Mouse (Mus musculus) fat pad, adult 2 months (tissue): ENCODE results near the gene Bhlhe40.

Experiments used
- DNase-seq: peaks from one replicate; pipeline ENCODE4 v3.0.0-alpha.2; 2011; ENCODE audit warnings: low read depth, low spot score; ENCODE audit errors: extremely low read depth

Gene Bhlhe40

DNA sequence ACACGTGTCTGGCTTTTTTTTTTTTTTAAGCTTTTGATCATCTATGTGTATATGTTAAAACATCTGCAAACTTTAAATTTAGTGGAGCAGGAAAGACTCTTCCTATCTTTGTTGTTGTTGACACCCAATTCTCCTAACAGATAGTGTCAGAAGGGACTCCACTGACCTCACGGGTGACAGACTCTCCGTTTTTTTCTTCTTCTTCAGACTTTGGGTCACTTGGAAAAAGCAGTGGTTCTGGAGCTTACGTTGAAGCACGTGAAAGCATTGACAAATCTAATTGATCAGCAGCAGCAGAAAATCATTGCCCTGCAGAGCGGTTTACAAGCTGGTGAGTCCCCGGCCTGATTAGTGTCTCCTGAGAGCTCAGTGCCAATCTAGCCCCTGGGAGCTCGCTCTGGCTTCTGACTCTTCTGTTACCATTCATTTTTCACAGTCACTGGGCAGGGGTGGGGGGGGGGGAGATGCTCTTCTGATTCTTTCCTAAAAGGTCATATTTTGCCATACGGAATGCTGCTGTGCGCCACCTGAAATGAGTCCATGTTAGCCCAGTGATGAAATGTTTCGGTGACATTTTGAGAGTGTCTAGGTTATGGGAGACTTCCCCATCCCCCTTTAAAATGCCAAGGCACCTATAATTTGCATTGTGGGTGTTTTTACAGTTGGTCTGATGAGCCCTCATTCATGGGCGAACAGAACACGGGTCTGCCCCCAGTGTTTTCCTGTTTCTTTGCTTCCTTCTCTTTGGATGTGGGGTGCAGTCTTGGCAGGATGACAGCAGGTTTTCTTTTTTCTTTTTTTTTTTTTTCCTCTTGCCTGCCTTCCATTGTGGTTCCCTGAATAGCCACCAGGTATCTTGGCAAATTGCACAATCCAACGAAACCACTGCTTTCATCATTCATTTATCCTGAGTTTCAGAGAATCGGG lies 2.1 kb downstream of the Bhlhe40 start:
- DNase-seq, result no peak

DNA sequence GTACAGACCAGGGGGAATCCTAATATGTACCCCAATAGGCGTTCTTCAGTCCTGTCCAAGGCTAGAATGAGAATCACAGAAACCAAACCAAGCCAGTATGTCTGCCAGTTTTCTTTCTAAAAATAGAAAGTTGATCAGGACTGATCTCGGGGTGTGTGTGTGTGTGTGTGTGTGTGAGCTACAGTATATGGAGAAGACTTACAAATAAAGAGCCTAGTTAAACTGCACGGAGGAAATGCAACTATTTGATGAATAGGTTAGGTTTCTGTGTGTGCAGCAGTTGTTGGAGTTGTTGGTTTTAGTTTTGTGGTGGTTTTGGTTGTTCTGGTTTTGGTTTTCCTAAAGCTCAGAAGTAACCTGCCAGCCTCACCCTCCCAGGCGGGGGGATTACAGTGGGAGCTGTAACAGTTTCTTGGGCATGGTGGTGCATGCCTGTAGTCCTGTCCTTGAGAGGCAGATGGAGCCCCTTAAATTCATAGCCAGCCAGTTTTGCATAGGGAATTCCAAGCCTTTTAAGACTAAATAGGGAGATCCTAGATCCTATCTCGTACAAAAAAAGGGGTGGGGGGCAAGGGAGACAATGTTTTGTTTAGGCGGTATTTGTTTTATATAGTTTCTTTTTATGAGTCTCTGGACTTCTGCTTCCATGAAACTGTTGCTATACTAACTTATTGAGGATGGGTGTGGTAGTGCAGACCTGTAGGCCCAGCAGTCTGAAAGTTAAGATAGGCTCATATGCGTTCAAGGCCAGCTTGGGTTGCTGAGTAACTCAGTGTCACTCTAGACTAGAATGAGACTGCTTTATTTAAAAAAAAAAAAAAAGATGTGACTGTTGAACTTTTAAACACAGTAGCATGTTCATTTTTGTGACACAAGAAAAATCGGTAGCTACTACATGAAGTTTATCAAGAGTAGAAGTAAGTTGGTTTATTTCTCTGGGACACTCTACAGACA lies 3.1 kb downstream of the Bhlhe40 start:
- DNase-seq, result no peak

DNA sequence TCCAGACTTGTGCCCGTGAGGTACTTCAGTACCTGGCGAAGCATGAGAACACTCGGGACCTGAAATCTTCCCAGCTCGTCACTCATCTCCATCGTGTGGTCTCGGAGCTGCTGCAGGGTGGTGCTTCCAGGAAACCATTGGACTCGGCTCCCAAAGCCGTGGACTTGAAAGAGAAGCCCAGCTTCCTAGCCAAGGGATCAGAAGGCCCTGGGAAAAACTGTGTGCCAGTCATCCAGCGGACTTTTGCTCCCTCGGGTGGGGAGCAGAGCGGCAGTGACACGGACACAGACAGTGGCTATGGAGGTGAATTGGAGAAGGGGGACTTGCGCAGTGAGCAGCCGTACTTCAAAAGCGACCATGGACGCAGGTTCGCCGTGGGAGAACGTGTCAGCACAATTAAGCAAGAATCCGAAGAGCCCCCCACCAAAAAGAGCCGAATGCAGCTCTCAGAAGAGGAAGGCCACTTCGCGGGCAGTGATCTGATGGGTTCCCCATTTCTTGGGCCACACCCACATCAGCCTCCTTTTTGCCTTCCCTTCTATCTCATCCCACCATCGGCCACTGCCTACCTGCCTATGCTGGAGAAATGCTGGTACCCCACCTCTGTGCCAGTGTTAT lies 4.2 kb downstream of the Bhlhe40 start:
- DNase-seq, result no peak

DNA sequence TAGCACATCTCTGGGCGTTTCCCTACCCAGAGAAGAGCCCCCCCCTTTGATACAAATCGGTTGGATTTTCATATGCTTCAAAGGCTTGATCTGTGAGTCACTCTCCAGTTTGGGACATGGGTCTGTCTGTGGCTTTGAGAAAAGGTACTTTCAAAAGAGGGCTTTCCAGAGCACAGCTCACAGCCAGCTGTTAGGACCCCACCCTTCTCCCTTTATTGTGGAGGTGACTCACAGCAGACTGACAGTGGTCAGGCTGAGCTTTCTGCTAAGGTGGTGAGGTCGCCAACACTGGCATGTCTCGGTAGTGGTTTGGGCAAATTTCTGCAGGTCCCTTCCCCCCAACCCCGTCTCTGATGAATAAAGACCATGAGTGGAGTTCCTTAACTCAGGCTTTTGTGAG lies 5.2 kb downstream of the Bhlhe40 start:
- DNase-seq, result no peak

DNA sequence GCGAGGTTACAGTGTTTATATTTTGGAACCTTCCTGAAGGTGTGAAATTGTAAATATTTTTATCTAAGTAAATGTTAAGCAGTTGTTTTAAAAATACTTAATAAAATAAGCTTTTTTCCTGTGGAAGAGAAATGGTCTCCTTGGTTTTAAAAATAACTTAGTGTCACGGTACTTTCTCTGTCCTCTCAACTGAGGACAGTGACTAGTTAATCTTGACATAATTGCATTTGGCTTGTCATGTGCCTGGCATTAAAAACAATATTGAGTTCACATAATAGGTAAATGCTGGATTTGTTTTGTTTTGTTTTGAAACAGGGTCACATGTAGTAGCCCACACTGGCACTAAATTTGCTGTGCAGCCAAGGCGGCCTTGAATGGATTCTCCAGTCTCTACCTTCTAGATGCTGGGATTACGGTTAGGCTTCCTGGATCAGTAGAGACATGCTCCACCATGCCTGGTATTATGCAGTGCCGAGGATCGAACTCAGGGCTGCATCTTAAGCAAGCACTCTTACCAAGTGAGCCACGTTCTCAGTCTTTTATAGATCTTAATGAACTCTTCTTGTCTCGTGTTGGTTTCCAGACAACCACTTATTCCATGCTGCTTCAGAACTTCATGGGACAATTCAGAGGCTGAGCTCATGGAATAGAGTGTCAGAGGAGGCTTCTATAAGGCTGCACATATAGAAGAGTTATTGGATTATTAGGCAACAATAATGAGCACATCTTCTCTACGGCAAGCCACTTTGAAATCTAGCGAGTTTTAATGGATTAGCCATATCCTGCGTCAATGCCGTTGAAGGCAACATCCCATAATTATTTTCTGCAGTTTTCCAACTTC lies 6.4 kb downstream of the Bhlhe40 start:
- DNase-seq, result no peak

DNA sequence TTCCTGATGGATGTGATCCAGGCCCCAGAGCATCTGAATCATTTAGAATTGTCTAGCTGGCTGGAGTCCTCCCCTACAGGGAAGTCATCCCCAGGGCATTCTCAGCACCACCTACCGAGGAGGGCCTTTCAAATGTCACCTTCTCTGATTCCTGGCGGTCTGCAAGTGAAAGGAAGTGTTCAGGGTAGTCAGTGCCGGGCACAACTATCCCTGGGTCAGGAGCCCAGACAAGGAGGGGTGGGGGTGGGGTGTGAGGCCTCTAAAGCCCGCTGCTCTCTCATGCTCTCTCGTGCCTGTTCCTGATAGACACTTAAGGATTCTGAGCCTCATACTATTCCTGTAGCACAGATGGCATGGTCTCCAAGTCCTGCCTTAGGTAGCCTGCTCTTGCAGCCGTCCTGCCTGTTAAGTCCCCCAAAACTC lies 7.2 kb downstream of the Bhlhe40 start:
- no peak for DNase-seq

DNA sequence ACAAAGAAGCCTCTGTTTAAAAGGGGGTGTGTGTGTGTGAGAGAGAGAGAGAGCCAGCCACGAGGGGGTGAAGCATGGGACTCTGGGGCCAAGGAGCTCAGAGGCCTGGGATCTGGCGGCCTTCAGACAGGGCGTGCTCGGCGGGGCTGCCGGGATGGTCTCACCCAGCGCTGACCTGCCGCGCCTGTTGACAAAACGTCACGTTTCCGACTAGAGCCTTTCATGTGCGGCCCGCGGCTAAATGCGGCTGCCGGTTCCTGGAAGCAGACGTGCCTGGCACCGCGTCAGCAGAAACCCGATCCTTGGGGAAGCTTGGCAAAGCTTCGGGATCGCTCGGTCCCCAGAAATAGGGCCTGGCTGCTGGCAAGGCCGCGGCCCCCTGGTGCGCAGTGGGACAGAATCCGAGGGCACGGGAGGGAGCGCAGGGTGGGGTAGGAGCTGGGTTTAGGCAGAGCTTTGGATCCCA lies 7.9 kb downstream of the Bhlhe40 start:
- no peak for DNase-seq

DNA sequence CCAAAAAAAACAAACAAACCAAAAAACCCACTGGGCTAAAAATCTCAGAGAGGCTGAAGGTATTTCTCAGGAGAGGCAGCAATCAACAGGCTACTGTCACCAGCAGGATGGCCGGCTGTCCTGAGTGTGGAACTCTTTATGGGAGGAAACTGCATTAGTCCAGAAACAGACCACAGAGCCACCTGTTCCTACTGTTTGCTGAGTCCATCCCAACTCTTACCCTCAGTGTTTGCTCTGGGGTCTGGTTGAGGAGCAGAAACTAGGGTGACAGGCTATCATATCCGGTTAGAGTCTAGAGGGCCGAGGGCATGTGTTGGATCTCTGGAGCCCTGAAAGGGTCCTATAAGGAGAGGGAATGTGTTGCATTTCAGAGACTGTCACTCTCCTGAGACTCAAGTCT lies 9.8 kb downstream of the Bhlhe40 start:
- DNase-seq, result no peak

DNA sequence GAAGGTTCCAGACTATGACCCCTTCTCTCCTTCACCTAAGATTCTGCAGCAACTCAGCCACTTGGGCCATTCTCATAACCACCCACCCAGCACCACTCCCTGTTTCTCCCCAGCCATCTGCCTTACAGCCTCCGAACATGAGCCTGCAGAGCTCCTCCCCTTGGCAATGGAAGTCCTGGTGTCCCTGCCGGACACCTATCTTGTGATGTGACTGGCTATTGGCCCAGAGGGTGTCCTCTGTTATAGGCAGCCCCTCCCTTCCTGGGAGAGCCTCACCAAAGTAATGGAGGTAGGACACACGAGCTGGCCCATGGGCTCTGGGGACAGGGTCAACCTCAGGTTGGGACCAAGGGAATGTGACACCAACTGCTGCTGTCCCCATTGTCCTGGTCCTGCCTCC lies 10.4 kb downstream of the Bhlhe40 start:
- DNase-seq, result no peak

DNA sequence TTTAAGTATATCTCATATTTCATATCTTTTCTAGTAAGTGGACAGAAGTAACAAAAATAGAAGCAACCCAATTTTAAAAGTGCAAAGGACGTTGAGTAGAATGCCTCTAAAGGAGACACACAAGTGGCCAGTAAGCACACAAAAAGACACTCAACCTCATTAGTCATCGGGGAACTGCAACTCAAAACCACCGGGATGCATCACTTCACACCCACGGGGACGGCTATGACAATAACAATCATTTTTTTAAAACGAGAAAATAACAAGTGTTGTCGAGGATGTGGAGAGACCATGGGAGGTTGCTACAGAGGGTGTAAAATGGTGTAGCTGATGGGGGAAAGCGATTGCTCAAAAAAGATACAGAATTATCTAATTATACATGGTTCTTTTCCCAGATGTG lies 11.7 kb downstream of the Bhlhe40 start:
- DNase-seq, result no peak

DNA sequence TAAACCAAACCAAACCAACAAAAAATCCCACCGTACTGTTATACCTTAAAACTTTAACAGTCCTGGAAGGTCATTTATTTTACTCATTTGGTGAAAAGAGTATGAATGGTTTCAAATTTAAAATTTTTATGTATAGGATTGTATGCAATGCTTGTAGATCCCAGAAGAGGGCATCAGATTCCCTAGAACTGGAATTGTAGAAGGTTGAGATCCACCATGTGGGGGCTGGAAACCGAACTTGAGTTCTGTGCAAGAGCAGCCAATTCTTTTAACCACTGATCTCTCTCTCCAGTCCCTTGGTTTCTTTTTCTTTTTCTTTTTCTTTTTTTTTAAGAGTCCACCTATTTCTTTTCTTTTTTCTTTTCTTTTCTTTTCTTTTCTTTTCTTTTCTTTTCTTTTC lies 13.8 kb downstream of the Bhlhe40 start:
- DNase-seq, result no peak

DNA sequence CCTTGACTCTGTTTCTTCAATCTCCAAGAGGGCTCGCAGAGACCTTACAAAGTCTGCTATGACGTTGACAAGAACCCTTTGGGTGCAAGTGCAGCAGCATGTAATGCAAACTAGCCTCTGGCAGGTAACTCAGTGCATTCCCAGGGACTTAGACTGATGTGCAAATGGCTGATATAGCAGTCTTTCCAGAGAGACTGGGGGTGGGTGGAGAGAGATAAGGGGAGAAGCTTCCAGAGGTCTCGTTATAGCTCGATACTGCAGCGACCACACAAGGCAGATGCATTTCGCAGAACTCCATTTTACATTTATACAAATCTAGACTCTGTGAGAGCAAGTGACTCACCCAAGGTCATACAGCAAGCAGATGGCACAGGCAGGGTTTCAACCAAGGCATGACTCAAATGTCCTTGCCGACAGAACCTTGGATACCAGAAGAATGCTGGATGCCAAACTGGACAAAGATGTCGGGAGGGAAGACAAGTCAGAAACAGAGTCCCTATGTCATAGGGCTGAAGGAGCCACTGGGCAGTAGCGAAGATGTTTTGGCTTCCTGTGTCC lies 16.4 kb downstream of the Bhlhe40 start:
- no peak for DNase-seq

DNA sequence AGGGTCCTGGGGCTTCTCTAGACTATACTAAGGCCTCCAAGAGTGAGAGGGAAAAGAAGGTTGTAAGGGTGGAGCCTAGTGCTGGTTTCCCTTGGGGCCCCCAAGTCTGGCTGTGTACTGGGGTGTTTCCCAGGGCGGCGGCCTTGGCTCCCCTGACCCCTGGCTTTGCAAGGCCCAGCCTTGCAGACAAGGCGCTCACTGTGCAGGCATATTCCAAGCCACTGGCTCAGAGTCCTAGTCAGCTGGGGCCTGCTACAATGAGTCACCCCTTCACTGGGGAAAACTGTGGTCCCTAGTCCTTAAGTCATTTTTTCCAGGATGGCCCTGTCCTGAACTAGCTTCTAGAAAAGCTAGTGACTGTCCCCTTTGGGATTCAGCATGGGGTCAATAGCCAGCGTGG lies 17.3 kb downstream of the Bhlhe40 start:
- no peak for DNase-seq

DNA sequence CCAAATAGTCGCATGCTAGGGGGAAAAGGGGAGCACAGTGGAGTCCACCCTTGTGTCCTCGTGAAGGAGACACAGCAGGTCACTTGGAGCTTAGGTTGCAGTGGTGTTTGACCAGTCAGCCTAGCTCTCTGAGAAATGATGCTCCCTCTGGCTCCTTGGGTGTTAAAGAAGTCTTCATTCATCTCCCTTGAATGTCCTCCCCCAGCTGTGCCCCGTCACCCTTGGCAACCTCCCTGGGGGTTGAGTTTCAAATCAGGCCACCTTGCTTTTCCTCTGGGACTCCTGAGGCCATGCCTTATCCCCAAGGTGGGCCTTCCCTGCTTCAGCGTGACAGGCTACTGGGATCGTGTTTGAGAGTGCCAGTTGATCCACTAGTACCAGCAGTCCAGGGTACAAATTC lies 17.8 kb downstream of the Bhlhe40 start:
- DNase-seq, result no peak

DNA sequence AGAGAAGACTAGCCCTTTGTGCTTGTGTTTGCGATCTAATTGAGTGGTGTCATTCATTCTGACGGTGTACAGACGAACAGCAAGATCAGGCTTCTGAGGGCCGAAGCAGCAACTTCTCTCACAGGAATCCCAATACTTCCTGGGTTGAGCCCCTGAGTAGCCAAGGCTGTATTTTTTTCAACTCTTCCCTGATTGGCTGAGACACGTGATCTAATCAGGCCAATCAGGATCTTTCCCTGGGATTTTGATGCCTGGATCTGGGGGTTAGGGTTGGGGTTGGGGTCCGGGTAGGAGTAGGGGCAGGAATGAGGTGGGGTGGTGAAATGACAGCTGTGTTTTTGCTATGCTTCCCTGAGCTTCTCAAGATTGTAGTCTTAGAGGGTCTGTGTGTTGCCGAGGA lies 20.1 kb downstream of the Bhlhe40 start:
- DNase-seq, result no peak

DNA sequence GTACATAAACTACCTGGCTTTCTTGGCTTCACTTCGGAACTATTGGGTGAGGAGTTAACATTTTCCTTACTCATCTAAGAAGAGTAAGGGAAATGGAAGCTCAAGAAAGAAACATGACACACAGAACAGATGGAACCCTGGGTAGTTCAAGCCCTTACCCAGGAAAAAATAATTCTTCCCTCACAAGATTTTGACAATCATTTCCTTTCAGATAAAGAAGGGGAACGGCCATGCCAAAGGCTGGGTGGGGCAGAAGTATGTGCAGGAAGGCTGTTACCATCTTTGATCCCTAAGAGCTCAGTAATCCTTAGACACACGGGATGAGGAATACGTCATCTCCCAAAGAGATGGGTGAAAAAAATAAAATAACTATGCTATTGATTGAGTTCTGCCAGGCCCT lies 20.7 kb downstream of the Bhlhe40 start:
- DNase-seq, result no peak

DNA sequence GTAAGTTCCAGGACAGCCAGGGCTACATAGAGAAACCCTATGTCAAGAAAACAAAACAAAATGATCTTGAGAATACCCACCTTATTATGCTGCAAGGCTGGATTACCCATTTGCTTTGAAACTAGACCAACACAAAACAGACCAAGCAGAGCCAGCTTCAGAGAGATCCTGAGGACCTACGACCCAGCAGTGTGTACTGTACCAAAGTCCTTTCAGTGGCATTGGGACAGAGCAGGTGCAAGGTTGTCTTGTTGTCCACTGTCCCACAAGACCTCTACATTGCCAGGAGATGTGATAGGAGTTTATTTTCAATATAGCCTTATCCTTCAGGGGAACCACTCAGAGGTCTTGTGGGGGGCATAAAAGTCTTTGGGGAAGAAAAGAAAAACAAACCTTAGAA lies 22.7 kb downstream of the Bhlhe40 start:
- no peak for DNase-seq

DNA sequence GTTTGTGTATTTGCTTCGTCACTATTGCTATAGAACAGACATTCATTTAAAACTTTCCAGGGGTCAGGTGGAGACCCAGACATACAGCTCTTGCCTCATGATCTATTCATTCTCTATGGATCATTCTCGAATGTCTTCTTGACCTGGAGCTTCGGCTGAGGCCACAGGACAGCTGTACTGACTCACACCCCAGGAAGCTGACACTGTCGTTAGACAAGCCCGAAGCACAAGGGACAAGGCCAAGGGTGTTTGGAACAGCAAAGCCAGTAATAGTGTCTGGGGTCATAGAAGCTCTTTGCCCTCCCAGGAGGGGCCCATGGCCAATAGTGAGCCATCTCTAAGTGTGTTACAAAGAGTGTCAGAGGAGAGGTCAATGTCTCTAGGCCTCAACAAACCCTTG lies 24.0 kb downstream of the Bhlhe40 start:
- no peak for DNase-seq

DNA sequence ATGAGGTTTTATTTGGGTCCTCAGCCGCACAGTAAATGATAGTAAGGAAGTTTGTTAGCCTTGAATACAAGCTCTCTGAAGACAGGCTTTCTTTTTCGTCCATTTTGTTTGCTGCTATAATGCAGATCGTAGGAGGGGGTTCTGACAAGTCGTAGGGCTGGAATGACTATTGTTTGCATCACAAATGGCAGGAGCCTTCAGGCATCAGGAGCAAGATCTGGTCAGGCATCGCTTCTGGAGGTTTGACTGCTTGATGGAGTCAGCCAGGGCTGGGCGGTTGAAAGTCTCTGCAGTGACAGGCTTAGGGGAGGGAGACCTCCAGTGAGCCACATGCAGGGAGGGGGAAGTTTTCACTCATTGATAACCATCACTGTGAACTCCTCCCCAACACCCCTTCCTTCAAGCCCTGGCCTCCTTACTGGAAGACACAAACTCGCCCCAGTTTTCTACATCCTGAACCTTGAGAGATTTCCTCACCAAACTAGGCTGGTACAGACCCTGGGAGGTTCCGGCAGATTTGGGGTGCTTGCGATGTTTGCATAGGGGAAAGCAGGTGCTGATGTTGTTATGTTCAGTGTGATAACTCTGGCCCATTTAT lies 25.4 kb downstream of the Bhlhe40 start:
- DNase-seq, result no peak

DNA sequence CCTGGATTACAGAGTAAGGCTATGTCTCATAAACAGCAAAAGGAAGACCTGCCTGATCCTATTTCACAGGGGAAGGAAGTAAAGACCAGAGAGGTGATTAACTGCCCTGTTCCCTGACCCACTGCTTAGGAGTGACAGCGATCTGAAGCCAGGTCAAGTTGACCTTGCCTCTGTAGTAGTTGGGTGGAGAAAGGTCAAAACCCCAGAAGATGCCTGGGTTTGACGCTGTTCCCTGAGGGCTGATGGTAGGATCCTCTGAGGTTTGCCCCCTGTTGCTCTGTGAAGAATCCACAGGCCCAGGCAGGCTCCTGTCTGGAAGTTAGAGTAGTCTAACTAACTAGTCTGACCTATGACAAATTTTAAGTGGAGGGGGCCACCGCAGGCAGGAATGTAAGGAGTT lies 26.5 kb downstream of the Bhlhe40 start:
- no peak for DNase-seq
